8 mouse cellular contexts compared by ENCODE assay signal in the genomic region with DNA sequence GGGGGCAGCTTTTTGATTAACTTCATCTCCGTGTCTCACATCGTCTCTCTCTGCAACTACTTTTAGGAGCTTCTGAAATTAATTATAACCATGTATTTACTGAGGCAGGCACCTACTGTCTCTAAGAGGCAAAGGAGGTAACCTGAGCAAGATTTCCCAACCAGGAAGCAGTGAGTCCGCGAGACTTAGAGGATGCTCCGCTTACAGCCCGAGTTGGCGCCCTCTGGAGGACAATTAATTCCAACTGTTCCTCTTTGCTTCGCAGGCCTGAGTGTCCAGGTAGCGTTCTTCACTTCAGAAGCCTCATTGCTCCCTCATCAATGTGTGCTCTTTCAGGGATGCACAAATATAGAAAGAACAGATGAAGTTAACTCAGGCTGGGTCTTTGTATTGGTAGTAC.
A peak's percentile ranks its signal among the peaks of the same experiment; 100 is the strongest.
DNase-seq lines count a peak whose midpoint lies in the region; ATAC-seq and TF ChIP-seq lines count a peak whose summit lies in the region.

No protein-coding gene starts in this region.

- no peak overlapping the region for H3K27ac ChIP-seq in lung, embryonic 14.5 days (ENCODE audit: low read depth)

- no peaks in the 10 kb centered on the region for H3K9me3 ChIP-seq in lung, embryonic 14.5 days (ENCODE audit: low read depth, low read length)

- no peak overlapping the region for H3K4me2 ChIP-seq in lung, embryonic 14.5 days

- TF ChIP-seq CTCF in lung, embryonic 14.5 days (IDR thresholded peaks at IDR 0.05; ENCODE audit: low read depth) = peak; percentile 75

- peak; percentile 24; the same call in 1 of the 2 replicates for ATAC-seq in lung, embryonic 14.5 days (ENCODE audit: insufficient read depth)
- ATAC-seq in monocyte, adult 5-6 weeks (replicated peaks; ENCODE audit: insufficient number of reproducible peaks, low FRiP score, low TSS enrichment, poor library complexity, severe bottlenecking) = no peak; the same call in 1 of the 2 replicates

- H3K9ac ChIP-seq in lung, embryonic 14.5 days = no peak overlapping the region

- peaks cover 9% of the 10 kb centered on the region; the same call in 1 of the 2 replicates for H3K4me1 ChIP-seq in lung, embryonic 14.5 days (ENCODE audit: insufficient read depth)

- H3K27me3 ChIP-seq in lung, embryonic 14.5 days (ENCODE audit: insufficient read depth, low read length) = no peaks in the 10 kb centered on the region

- H3K36me3 ChIP-seq in lung, embryonic 14.5 days (ENCODE audit: insufficient read depth) = no peaks in the 10 kb centered on the region

- 26% methylated on average over 9 of the region's 9 CpGs for WGBS in lung, embryonic 14.5 days

- no peak overlapping the region for H3K4me3 ChIP-seq in lung, embryonic 14.5 days (ENCODE audit: low read depth, low read length)

- DNase-seq in 3T3-L1 (ENCODE audit: low read depth, low spot score) (peak; percentile 23), MEL-GATA-1-ER (ENCODE audit: extremely low read depth, low read depth) (peak; percentile 46)
- DNase-seq in cerebellum, postnatal 36 days = peak; percentile 68 to 81
- DNase-seq in gastrocnemius, postnatal 4 days (ENCODE audit: low spot score in 2 of 2) = peak; percentile 34 to 70
- peak; percentile 12 to 65 for DNase-seq in layer of hippocampus, adult 8-10 months (ENCODE audit: low spot score in 2 of 2)
- peak; percentile 86 for DNase-seq in lung, embryonic 14.5 days
- DNase-seq in right cerebral cortex, postnatal 14 days = peak; percentile 78

Comparison
In these comparisons a context has a peak if more than half of its experiments do, and no peak if none do; other contexts are left out.
1. DNase-seq: peak in every context shown above with its lines; median percentile 86 in lung, embryonic 14.5 days; 78 in right cerebral cortex, postnatal 14 days; 74 in cerebellum, postnatal 36 days; 52 in gastrocnemius, postnatal 4 days; 46 in MEL-GATA-1-ER; 38 in layer of hippocampus, adult 8-10 months; 23 in 3T3-L1.